ENCODE assay signal across 10 mouse cellular contexts in the genomic region with DNA sequence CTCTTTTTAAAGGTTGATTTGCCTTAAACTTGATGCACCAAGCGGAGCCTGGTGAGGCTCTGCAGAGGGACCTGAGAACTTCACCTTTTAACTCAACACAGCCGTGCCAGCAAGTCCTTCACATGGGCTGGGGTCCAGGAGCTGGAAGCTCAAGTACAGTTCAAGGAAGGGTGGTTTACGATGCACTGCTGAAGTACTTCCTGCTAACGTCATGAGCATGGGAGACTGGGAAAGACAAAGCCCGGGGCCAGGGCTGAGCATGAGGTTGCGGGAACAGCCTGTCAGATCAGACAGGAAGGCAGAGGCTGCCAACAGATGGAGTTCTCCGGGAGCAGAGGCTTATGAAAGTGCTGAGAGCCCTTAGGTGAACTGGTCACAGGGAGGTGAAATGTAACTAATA. TPM values are rescaled to one million over a fixed set of nuclear protein-coding genes. Genes with fewer than 3 reads are reported as not detected.
DNase-seq lines count a peak whose midpoint lies in the region; ATAC-seq lines count a peak whose summit lies in the region.
"Had no signal": no experiment of that assay in that cellular context is flagged by ENCODE, and none has a peak within 500 bp of the region (broad histone marks: within the 10 kb centered on the region; RNA-seq: fewer than 3 reads in every experiment).

No protein-coding gene starts in this region.

- no peaks in the 10 kb centered on the region for H3K9me3 ChIP-seq in hindbrain, embryonic 10.5 days
- no peaks in the 10 kb centered on the region for H3K9me3 ChIP-seq in hindbrain, embryonic 12.5 days (replicated peaks)
- no peaks in the 10 kb centered on the region for H3K9me3 ChIP-seq in kidney, embryonic 16.5 days (ENCODE audit: low read length)
- H3K9me3 ChIP-seq in hindbrain, embryonic 13.5 days, result no peaks in the 10 kb centered on the region

- H3K4me3 ChIP-seq in hindbrain, embryonic 10.5 days, result no peak overlapping the region
- no peak overlapping the region for H3K4me3 ChIP-seq in hindbrain, embryonic 12.5 days
- H3K4me3 ChIP-seq in kidney, embryonic 16.5 days (ENCODE audit: low read length), result no peak overlapping the region
- no peak overlapping the region for H3K4me3 ChIP-seq in hindbrain, embryonic 13.5 days

- no peak overlapping the region for H3K9ac ChIP-seq in hindbrain, embryonic 12.5 days
- 0 out of 2 replicates have a peak overlapping the region, but pooled peaks have one; percentile 29 for H3K9ac ChIP-seq in kidney, embryonic 16.5 days (replicated peaks; ENCODE audit: low read length)
- no peak overlapping the region for H3K9ac ChIP-seq in hindbrain, embryonic 13.5 days

- H3K36me3 ChIP-seq in hindbrain, embryonic 10.5 days, result no peaks in the 10 kb centered on the region
- no peaks in the 10 kb centered on the region for H3K36me3 ChIP-seq in hindbrain, embryonic 12.5 days
- H3K36me3 ChIP-seq in kidney, embryonic 16.5 days (ENCODE audit: insufficient read depth, low read length), result no peaks in the 10 kb centered on the region
- H3K36me3 ChIP-seq in hindbrain, embryonic 13.5 days, result no peaks in the 10 kb centered on the region

- 63% methylated on average over 7 of the region's 7 CpGs for WGBS in hindbrain, embryonic 10.5 days
- 62% methylated on average over 7 of the region's 7 CpGs for WGBS in hindbrain, embryonic 12.5 days
- 31% methylated on average over 7 of the region's 7 CpGs for WGBS in kidney, embryonic 16.5 days
- 72% methylated on average over 7 of the region's 7 CpGs for WGBS in hindbrain, embryonic 13.5 days

- no peaks in the 10 kb centered on the region for H3K27me3 ChIP-seq in hindbrain, embryonic 10.5 days (ENCODE audit: insufficient read depth, poor library complexity, severe bottlenecking)
- H3K27me3 ChIP-seq in hindbrain, embryonic 12.5 days, result no peaks in the 10 kb centered on the region
- H3K27me3 ChIP-seq in kidney, embryonic 16.5 days (ENCODE audit: insufficient read depth, low read length), result no peaks in the 10 kb centered on the region
- no peaks in the 10 kb centered on the region for H3K27me3 ChIP-seq in hindbrain, embryonic 13.5 days

- DNase-seq in hindbrain, embryonic 10.5 days (ENCODE audit: low spot score), result peak; percentile 13
- peak; percentile 25 to 59 for DNase-seq in heart, adult 9 months (ENCODE audit: low spot score in 2 of 2)
- peak; percentile 17 for DNase-seq in retina, embryonic 14.5 days (ENCODE audit: low spot score)
- no peak for DNase-seq in layer of hippocampus, postnatal 14 days (ENCODE audit: low spot score in 2 of 2)
- DNase-seq in yolk sac, embryonic 10.5 days (ENCODE audit: low spot score), result no peak

- no peak for ATAC-seq in hindbrain, embryonic 12.5 days (ENCODE audit: low FRiP score)
- ATAC-seq in kidney, embryonic 16.5 days (ENCODE audit: low FRiP score, low TSS enrichment), result peak; percentile 85
- ATAC-seq in hindbrain, embryonic 13.5 days (ENCODE audit: low FRiP score), result no peak

- no peak overlapping the region for H3K4me2 ChIP-seq in hindbrain, embryonic 12.5 days (replicated peaks)
- peak overlapping the region; percentile 12; the same call in 1 of the 2 replicates for H3K4me2 ChIP-seq in kidney, embryonic 16.5 days (replicated peaks; ENCODE audit: low read depth, low read length)
- H3K4me2 ChIP-seq in hindbrain, embryonic 13.5 days, result no peak overlapping the region

- H3K4me1 ChIP-seq in hindbrain, embryonic 10.5 days (replicated peaks), result no peaks in the 10 kb centered on the region; the same call in 1 of the 2 replicates
- no peaks in the 10 kb centered on the region for H3K4me1 ChIP-seq in hindbrain, embryonic 12.5 days
- no peaks in the 10 kb centered on the region for H3K4me1 ChIP-seq in kidney, embryonic 16.5 days (ENCODE audit: insufficient read depth, low read length)
- no peaks in the 10 kb centered on the region for H3K4me1 ChIP-seq in hindbrain, embryonic 13.5 days (replicated peaks)

- no peak overlapping the region for H3K27ac ChIP-seq in hindbrain, embryonic 10.5 days
- H3K27ac ChIP-seq in hindbrain, embryonic 12.5 days, result no peak overlapping the region
- H3K27ac ChIP-seq in kidney, embryonic 16.5 days (ENCODE audit: low read length), result no peak overlapping the region
- no peak overlapping the region for H3K27ac ChIP-seq in hindbrain, embryonic 13.5 days

RNA-seq across cellular contexts. Expression of gene Cma1, which starts 10.9 kb away (rescaled TPM):
- polyA plus RNA-seq in hindbrain, embryonic 10.5 days (2016; fragmentation: Nextera tagmentation; extraction: Ambion mirVana), result not detected in 2 replicates
- polyA plus RNA-seq in hindbrain, embryonic 12.5 days (2016; fragmentation: Nextera tagmentation; extraction: Ambion mirVana), result not detected in 2 replicates
- polyA plus RNA-seq in kidney, embryonic 16.5 days (2015; fragmentation: Nextera tagmentation; extraction: Ambion mirVana), result 2.0 and 2.3 TPM in 2 replicates
- 1 to 10 TPM in 1 of 2 experiments, under 1 TPM in 1; 0.48 to 1.2 TPM for total RNA-seq in layer of hippocampus, postnatal 14 days (2021)
- 0.43 TPM in 1 of 2 replicates, not detected in the other for polyA plus RNA-seq in hindbrain, embryonic 13.5 days (2015; fragmentation: Nextera tagmentation; extraction: Ambion mirVana)

RNA-seq across cellular contexts. Expression of gene Cma2, which starts 17.2 kb away (rescaled TPM):
- polyA plus RNA-seq in hindbrain, embryonic 10.5 days (2016; fragmentation: Nextera tagmentation; extraction: Ambion mirVana), result not detected in 2 replicates
- not detected in 2 replicates for polyA plus RNA-seq in hindbrain, embryonic 12.5 days (2016; fragmentation: Nextera tagmentation; extraction: Ambion mirVana)
- polyA plus RNA-seq in kidney, embryonic 16.5 days (2015; fragmentation: Nextera tagmentation; extraction: Ambion mirVana), result not detected in 2 replicates
- not detected for total RNA-seq in layer of hippocampus, postnatal 14 days (2021)
- not detected in 2 replicates for polyA plus RNA-seq in hindbrain, embryonic 13.5 days (2015; fragmentation: Nextera tagmentation; extraction: Ambion mirVana)
- total RNA-seq: megakaryocyte-erythroid progenitor cell, adult 5-6 weeks had no signal
- polyA plus RNA-seq: testis, adult 2 months had no signal

RNA-seq across cellular contexts. Expression of gene Sdr39u1, which starts 33.5 kb away (rescaled TPM):
- 33.2 and 38.1 TPM in 2 replicates for polyA plus RNA-seq in hindbrain, embryonic 10.5 days (2016; fragmentation: Nextera tagmentation; extraction: Ambion mirVana)
- polyA plus RNA-seq in hindbrain, embryonic 12.5 days (2016; fragmentation: Nextera tagmentation; extraction: Ambion mirVana), result 63.5 and 68.3 TPM in 2 replicates
- polyA plus RNA-seq in kidney, embryonic 16.5 days (2015; fragmentation: Nextera tagmentation; extraction: Ambion mirVana), result 71.1 and 75.8 TPM in 2 replicates
- 10 to 100 TPM; 73.9 to 76.0 TPM for total RNA-seq in layer of hippocampus, postnatal 14 days (2021)
- 115 and 124 TPM in 2 replicates for polyA plus RNA-seq in hindbrain, embryonic 13.5 days (2015; fragmentation: Nextera tagmentation; extraction: Ambion mirVana)

RNA-seq across cellular contexts. Expression of gene Khnyn, which starts 48.8 kb away (rescaled TPM):
- 21.4 and 24.2 TPM in 2 replicates for polyA plus RNA-seq in hindbrain, embryonic 10.5 days (2016; fragmentation: Nextera tagmentation; extraction: Ambion mirVana)
- polyA plus RNA-seq in hindbrain, embryonic 12.5 days (2016; fragmentation: Nextera tagmentation; extraction: Ambion mirVana), result 22.4 and 23.5 TPM in 2 replicates
- 18.7 and 19.3 TPM in 2 replicates for polyA plus RNA-seq in kidney, embryonic 16.5 days (2015; fragmentation: Nextera tagmentation; extraction: Ambion mirVana)
- total RNA-seq in layer of hippocampus, postnatal 14 days (2021), result 10 to 100 TPM; 11.5 to 11.9 TPM
- 10.0 and 11.1 TPM in 2 replicates for polyA plus RNA-seq in hindbrain, embryonic 13.5 days (2015; fragmentation: Nextera tagmentation; extraction: Ambion mirVana)

RNA-seq across cellular contexts. Expression of gene Cbln3, which starts 49.4 kb away (rescaled TPM):
- polyA plus RNA-seq in hindbrain, embryonic 10.5 days (2016; fragmentation: Nextera tagmentation; extraction: Ambion mirVana), result 0.12 and 0.33 TPM in 2 replicates
- 0.05 and 0.35 TPM in 2 replicates for polyA plus RNA-seq in hindbrain, embryonic 12.5 days (2016; fragmentation: Nextera tagmentation; extraction: Ambion mirVana)
- 0.42 and 0.74 TPM in 2 replicates for polyA plus RNA-seq in kidney, embryonic 16.5 days (2015; fragmentation: Nextera tagmentation; extraction: Ambion mirVana)
- total RNA-seq in layer of hippocampus, postnatal 14 days (2021), result under 1 TPM; 0.38 to 0.69 TPM
- polyA plus RNA-seq in hindbrain, embryonic 13.5 days (2015; fragmentation: Nextera tagmentation; extraction: Ambion mirVana), result 0.14 and 0.27 TPM in 2 replicates
- total RNA-seq: megakaryocyte-erythroid progenitor cell, adult 5-6 weeks had no signal

Comparison
In these comparisons a context has a peak if more than half of its experiments do, and no peak if none do; other contexts are left out.
1. DNase-seq: peak in hindbrain, embryonic 10.5 days (single experiment), heart, adult 9 months (2 of 2) and retina, embryonic 14.5 days (single experiment); none in layer of hippocampus, postnatal 14 days (0 of 2) and yolk sac, embryonic 10.5 days (single experiment).